Mouse (Mus musculus) c-Kit-negative CD71-positive TER-119-positive erythroid progenitor cells, embryonic 14.5 days (primary cell): ENCODE data around the gene Fam219b.

Experiments used
- DNase-seq: peaks from one replicate; pipeline ENCODE4 v3.0.0-alpha.2; 2013; ENCODE audit warnings: low read depth, low spot score

Gene Fam219b

DNA sequence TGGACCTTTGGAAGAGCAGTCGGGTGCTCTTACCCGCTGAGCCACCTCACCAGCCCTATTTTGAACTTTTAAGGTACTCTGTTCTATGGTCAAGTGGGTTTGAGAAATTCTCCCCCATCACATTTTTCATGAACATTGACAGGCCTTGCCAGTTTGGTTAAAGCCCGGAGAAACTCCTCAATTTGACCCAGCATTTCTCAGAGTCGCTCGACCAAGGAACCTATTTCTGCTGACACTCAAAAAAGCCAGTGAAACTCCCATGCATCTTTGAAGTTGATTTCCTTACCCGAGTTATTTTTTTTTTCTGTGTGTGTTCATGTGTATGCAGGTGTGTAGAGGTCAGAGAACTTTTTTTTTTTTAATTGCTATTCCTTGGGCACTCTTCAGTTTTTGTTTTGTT lies 27.3 kb downstream of the Fam219b start:
- DNase-seq: no peak

DNA sequence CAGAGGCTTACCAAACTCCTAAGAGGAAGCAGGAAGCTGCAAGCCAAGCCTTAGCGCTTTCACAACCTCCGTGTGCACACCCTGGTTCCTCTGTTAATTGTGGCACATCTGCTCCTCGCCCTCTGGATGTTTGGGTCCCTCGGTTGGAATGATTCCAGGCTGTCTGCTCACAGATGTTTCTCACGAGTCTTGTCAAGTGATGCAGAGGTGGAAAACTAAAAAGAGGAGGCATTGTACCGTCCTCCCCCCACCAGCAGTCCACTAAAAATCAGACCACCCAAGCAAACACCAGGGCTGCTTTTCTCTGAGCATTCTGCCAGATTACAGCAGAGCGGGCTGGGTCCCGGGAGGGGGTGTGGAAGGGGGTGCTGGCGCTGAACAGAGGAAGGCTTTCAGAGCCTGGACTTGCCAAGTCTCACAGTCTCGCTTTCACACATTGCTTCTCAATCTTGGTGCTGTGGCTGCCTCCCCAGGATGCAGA lies 28.5 kb downstream of the Fam219b start:
- no peak for DNase-seq

DNA sequence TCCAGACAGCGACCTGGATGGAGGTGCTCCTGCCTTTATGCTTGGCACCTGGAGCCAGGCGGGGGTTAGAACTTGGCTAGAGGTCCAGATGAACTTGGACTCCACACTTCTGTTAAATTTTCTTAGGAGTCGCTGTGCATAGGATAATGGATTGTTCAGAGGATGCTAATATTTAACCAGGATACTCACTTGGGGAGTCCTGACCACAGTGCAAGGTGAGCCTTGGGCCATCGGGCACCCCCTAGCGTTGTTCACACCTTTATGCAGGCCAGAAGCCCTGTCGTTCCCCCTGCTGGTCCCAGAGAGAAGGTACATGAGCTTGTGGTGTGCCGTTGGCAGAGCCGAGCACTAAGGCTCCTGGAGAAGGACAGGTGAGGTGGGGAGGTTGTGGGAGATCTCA lies 29.5 kb downstream of the Fam219b start:
- no peak for DNase-seq

DNA sequence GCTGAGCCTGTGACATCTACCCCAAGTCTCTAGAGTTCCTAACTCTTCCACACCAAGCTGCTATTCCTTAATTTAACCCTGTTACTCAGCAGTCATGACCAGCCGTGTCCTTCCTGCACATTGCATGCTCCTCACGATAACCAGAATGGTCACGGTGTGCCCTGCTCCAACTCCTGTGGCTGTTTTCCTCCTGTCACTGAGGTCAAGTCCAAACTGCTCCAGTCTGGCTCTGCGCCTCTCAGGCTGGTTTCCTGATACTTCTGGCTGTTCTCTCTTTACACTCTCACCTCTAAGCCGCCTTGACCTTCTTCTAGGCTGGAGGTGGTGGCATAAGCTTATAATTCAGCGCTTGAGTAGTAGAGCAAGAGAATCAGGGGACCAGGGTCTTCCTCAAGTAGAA lies 31.2 kb downstream of the Fam219b start:
- no peak for DNase-seq

DNA sequence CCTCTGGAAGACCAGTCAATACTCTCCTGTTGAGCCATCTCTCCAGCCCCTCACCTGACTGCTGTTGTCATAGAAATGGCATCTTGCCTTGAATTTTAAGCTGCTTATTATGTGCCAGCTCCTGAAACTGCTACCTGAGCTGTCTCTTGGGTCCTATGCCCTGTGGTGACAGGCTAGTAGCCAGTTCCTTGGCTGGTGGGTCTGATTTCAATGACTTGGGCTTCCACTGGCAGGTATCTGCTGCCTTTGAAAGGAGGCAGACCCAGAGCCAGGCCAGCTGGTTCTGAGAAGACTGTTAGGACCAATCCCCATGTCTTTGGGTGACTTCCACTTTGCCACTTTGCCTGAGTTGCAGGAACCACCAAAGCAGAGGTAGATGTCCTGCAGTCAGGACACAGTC lies 37.1 kb downstream of the Fam219b start:
- DNase-seq: no peak

DNA sequence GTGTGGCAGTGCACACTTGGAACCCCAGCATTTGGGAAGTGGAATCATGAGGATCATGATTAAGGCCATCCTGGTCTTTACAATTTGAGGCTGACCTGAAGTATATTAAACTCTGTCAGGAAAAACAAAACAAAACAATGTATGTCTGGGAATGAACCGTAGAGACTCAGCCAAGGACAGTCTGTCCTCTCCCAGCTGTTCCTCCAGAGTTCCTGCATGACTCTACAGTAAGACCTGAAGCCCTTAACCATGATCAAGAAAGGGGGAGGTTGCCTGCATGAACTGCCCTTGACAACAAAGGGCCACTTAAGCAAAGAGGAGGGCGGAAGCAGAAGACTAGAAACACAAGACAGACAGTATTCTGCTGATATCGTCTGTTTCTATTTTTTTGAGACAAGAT lies 38.2 kb downstream of the Fam219b start:
- DNase-seq: no peak

DNA sequence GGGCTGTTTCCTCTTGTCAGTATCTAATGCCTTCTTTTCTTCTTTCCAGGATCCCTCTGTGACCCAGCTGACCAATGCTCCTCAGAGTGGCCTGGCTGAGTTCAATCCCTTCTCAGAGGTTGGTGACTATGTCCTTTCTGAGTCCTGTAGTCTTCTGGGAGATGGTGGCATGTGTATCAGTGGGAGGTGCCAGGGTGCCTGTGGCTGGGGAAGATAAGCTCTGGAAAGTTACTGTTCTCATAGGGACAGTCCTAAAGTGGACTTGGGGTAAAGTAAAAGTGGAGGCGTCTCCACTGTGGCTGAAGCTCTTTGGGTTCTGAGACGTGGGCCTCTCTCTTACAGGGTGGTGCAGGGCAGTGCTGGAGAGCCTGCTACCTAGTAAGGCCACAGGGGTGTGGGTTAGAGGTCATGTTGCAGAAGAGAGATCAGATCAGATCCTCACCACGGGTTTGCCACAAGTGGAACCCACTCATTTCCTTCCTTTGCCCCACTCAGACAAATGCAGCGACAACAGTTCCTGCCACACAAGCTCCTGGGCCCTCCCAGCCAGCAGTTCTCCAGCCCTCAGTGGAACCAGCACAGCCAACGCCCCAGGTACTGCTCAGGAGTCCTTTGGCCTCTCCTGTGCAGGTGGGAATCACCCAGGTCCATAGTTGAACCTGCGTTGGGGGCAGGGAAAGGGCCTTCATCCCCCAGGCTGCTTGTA lies 40.0 kb downstream of the Fam219b start:
- peak; percentile 30 for DNase-seq

DNA sequence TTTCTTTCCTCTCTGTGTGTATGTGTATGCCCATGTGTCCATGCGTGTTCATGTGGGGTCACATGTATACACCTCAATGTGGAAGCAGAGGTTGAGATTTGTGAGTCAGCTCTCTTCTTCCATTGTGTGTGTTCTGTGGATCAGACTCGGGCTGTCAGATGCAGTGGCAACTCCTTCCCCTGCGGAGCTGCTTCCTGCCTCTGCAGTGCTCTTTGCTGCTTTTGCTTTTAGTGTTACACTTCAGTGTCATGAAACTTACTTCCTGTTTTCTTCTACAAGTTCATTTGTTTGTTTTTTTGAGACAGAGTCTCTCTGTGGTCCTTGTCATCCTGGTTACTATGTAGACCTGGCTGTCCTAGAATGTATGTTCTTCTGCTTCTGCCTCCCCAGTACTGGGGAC lies 47.7 kb downstream of the Fam219b start:
- DNase-seq: no peak

DNA sequence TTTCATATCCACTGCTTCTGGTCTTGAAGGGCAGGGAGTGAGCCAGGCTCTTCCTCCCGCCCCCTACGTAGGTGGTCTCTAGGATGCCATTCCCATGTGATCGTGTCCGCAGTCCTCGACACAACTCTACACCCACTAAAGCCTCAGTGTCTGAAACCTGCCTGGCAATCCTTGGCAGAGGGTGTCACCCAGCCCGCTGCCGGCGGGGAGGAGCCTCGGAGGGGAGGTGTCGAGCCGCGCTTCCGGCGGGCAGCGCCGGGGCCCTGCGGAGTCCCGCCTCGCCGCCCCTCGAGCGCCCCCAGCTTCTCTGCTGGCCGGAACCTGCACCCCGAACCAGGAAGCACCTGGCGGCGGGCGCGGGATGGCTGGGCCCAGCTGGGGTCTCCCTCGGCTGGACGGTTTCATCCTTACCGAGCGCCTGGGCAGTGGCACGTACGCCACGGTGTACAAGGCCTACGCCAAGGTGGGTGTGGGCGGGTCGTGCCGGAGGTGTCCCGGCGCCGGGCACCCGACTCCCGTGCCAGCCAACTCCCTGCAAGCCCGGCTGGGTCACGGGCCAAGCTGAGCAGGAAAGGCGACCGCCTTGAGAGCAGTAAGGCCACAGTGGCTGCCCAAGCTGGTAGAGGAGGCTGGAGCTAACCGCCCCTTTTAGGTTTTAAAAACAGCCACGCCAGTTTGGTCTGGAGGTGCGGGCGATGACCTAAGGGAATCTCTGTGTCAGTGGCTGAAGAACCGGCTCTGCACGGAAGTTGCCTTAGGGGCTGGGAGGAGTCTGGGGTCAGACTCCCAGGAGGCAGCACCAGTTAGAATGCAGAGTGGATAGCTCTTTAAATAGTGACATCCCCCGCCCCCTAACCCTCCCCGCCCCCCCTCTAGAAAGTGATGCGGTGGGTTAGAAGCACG lies 52.1 kb downstream of the Fam219b start, which contains the start of gene Ulk3:
Gene Ulk3 (plus strand): TSS at position 229 of the 903 bp plus-strand sequence.
- peak; percentile 42 for DNase-seq

DNA sequence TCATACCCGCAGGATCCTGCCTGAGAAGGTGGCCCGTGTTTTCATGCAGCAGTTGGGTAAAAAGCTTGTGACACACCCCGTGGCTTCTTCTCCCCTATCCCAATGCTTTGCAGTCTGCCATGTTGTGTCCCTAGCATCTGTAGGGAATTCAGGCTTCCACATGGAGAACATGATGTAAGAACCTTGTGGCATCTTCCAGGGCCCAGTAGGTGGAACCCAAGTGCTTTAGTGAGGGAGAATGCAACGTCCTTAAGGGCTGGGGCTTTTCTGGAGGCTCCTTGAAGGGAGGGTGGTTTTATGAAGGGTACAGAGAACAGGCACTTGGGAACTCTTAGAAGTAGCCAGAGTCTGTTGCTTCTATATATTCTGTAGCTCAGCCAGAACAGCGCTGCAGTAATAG lies 53.4 kb downstream of the Fam219b start:
- DNase-seq: no peak
